Mouse (Mus musculus) 416B (cell line): Measurements from ENCODE around the gene Rnf208.

ENCODE experiments used
- DNase-seq: peaks from one replicate; pipeline ENCODE4 v3.0.0; 2011; ENCODE audit warnings: low read depth

Rnf208 gene

DNA sequence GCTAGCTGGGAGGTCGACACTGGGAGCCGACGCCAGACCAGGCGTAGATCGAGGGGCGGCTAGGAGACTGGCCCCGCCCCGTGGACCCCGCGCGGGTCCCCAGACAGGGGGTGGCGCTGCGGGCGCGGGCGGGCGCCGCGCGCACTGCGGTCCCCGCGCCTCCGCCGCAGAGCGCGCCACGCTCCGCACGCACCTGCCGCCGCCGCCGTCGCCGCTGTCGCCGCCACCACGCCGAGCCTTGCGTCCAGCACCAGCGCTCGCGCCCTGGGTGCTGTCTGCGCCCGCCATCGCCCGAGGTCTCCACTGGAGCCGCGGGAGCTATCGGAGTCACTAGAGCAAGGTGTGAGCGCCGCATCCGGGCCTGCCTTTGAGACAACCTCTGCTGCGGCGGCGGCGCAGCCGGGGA lies at the start of gene Rnf208, which contains the start of gene Cysrt1:
Rnf208 (plus strand) TSS at position 155 of the 406 bp plus-strand sequence.
Cysrt1 (minus strand) TSS at position 352 of the 406 bp plus-strand sequence.
- DNase-seq = no peak

DNA sequence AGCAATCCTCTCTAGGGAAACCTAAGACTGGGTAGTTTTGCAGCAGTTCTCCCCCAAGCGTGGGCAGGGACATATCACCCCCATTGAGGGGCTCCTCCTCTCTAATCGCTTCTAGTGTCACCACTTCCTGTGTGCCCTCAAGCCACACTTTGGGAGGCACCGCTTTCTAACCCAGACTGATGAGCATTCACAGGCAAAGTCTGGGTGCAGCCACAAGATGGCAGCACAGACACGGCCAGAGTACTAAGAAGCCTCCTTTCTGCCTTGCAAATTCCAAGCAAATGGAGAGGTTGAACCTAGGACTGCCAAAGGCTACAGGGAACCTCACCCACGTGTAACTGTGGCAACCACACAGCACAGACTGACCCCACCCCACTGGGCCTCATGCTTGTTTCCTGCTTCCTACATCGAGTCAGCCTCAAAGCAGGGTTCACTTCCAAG lies 48.7 kb upstream of the Rnf208 start:
- peak; percentile 94 for DNase-seq

DNA sequence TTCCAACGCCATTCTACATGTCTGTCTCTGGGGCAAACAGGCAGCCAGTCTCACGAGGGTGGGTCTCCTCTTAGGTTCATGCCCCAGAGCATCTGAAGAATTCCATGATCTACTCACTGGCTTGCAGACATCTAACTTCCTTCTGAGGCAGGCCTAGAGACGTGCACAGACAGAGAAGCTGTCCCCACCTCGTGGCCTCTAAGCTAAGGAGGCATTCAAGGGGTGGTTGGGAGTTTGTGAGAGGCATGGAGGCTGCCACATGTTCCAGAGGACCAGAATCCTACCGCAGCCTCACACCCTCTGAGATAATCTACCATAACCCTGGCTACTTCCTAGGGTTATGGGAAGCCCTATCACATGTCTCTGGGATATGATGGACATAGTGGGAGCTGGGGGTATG lies 48.0 kb upstream of the Rnf208 start:
- peak; percentile 41 for DNase-seq

DNA sequence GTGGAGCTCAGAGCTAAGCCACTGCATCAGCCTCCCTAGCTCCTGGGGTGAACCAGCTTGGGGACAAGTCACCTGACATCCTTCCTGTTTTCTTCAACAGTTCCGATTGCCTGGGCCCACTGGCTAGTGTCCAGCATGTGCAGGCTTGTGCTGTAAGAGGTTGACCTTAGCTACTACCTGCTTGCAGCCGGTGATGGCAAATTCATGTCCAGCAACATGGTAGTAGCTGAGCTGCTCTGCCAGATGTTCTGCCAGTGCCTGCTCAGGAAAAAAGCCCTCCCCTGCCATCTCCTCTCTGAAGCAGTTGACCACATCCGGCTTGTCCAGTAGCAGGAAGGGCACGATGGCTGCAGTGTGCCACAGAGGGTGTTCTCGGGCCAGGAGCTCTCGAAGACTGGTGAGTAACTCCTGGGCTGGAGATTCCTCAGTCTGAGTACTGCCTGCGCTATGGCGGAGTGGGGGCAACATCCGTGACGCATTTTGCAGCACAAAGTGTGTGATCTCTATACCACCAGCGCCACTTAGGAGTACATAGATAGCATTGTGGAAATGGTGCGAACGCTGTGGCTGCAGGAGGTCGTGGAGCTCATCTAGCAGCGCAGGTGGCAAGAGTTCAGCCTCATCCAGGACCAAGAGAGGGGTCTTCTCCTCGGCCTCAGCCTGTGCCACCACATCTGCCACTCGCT lies 47.4 kb upstream of the Rnf208 start:
- DNase-seq = peak; percentile 93

DNA sequence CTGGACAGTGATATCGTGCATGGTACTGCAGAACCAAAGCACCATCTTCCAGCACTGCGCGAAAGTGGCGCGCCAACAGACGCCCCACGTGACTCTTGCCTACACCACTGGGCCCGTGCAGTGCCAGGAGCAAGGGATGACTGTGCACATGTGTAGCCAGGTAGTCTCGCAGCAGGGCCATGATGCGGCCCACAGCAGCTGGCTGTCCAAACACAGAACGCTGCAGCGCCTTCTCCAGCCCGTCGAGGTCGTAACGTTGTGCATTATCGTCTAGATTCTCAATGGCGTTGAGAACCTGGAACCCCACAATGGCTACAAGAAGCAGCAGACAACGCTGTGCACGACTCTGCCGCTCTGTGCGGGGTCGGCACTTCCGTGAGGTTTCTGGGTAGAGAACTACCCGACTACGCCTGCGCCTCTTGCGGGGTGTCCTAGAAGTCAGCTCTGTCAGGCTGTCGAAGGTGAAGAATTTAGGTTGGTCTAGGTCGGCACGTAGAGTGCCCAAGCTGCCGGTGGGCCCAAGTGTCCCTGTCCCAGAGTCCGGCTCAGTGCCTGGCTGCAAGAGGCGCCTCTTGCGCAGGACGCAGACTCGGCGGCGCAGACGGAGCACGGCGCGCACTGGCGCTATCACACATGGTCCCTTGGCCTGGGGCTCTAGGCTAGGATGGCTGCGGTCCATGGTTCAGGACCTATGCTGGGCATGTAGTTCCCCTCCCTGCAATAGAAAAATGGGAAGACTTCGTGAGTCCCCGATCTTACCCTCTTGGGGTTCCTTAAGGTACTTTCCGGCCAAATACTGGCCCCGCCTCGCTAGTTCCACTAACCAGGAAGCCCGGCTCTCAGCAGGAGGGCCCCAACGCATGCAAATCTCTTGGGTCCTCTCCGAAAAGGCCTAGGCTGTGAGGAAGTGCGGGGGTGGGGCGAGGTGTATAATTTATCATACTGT lies 46.6 kb upstream of the Rnf208 start:
- DNase-seq = peak; percentile 92

DNA sequence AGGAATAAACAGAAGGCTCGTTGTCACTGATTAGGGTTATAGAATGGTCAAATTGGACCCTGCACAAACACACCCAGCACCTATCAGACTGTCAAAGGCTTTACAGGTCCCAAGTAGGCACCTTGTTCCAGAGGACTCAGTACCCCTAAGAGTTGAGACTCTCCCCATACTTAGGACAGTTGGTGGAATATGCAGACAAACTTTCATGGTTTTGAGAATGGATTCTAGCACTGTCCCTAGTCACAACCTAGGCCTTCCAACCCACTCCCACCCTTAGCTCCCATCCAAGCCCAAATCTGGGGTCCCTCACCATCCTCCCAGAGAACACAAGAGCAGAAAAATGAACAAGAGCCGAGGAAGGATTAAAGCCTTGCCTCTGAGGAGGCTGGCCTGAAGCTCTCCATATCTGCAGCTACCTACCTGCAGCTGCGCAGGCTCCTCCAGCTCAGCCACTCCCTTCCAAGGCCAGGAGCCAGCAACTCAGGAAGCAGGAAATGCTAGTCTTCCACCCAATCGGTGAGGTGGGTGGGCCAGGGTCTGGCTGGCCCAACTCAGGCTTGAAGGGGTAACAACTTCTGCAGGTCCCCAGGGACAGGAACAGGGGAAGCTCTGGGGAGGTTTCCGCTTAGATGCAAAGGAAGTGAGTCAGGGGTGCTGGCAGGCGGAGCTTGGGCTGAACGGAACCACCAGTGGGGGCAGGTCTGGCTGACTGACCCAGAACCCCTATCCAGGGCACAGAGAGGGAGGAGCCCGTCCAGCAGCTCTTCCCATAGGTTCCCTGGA lies 45.7 kb upstream of the Rnf208 start, which contains the start of gene Tor4a:
Tor4a (minus strand) TSS at position 715 of the 783 bp plus-strand sequence.
- peak; percentile 99 for DNase-seq

DNA sequence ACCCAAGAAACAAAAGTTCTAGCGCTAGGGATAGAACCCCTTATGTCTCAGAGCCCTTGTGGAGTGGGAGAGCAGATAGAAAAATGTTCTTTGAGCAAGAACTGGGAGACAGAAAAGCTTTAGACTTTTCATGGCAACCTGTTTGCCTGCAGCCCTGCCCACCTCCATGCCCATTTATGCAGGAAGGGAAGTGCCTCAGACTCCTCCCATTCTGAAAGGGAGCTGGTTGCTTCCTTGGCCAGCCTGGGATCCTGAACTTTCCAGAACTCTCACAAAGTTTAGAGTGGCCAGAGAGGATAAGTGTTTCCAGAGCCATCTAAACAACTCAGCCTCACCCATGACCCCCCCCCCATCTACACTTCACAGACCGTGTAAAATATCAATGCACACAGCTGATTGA lies 44.9 kb upstream of the Rnf208 start:
- DNase-seq = no peak

DNA sequence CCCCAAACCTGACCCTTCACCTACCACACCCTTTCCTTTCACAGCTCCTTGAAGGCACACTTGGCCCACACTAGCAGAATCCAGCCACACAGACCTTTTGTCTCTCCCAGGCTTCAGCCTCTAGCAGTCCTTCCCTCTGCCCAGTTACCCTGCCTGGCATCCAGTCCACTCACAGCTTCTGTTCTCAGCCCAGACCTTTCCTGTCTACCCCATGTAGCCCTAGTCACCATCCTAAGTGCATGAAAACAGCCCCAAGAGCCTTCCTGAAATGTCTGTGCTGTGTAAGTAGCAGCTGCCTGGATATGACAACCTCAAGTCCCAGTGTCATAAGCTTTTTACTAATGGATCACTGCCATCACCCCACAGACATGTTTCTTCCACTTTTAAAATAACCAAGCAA lies 44.1 kb upstream of the Rnf208 start:
- no peak for DNase-seq

DNA sequence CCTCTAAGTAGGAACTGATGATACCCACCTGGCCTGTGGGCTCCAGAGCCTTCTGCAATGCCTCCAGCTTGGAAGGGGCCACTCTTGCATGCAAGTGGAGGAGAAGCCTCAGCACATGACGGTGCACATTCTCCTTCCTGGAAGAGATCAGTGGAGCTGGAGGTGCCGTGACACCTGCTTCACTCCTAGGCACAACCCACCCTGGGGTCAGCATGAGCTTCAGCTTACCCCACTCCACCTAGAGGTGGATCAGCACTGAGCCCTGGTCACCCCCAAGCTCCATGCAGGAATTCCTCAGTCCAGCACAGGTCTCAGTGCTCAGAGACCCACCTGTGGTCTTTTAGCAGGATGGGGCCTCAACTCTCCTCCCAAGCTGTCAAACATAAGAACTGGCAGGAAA lies 41.4 kb upstream of the Rnf208 start:
- DNase-seq = no peak

DNA sequence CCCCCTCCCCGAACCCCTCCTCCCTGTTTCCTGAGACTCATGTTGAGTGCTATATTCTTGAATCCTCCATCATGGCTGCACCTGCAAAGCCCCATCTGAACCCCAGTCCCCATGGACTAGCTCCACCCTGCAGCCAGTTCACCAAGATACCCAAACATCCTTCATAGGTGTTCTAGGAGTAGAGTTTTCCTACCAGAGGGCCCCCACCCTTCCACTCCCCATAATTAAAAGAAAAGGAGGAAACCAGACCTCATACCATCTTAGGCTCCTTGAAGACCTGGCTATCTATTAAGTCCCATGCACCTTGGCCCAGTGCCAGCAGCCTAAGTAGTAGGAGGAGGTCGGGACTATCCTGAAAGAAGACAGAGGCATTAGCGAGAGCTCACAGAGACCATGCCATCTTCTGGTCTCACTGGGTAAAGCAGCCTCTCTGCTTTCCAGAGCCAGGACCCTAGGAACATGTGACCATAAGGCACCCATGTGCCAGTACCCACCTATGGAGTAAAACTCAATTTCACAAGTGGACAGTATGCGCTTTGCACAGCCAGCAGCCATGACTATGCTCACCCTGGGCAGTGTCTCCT lies 38.3 kb upstream of the Rnf208 start:
- peak; percentile 59 for DNase-seq

DNA sequence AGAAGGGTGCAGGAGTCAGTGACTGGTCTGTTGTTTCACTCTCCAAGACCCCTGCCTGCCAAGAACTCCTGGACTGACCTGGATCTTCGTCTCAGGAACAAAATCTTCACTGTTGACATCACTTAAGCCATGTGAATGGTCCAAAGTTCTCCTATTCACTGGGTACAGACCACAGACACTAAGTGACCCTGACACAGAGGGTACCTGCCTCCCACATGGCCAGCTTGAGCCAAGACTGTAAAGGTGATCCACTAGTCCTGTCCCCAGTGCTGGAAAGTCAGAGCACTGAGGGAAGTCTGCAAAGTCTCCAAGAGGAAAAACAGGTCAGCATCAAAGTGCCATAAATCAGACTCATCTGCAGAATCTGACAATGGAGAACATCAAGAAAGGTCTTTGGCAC lies 34.5 kb upstream of the Rnf208 start:
- no peak for DNase-seq

DNA sequence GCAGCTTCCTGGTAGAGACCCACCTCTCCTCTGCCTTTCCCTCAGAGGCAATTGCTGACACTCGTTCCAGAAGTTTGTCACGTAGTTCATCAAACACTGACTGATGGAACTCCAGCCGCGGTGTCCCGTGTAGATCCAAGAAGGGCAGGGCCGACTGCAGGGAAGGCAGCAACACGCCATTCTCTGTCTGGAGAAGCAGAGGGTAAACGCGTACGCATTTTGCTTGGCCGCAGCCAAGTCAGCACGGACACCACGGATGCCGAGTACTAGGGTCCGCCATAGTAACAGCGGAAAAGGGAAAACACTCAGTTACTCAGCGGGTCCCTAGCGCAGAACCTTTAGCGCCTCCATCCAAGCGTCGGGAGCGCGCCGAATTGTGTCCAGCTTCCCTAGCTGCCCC lies 31.4 kb upstream of the Rnf208 start:
- DNase-seq = no peak

DNA sequence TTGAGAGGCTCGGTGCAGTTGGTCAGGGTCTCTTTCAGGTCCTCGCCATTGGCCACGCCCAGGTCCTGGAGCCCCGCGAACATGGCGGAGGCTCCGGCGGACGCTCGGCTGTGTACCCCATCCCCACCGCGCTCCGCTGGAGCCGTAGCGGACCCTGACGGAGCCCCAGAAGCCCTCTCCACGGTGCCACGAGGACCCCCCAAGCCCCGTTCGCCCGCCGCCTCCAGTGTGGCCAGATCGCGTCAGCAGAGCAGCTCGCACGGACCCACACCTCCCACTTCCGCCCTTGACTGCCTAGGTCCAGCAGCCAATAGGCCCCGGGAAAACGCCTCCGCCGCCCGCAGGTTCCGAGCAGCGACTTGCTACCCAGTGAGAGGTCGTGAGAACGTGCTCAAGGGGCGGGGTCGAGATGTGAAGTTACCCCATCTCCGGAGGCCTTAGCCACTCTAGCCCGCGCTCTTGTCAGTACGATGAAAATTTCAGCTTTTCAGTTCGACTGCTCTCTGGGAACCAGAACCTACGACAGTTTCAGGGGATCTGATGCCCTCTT lies 30.9 kb upstream of the Rnf208 start, which contains the start of gene Nelfb:
Nelfb (minus strand) TSS at position 369 of the 550 bp plus-strand sequence.
- DNase-seq = peak; percentile 96

DNA sequence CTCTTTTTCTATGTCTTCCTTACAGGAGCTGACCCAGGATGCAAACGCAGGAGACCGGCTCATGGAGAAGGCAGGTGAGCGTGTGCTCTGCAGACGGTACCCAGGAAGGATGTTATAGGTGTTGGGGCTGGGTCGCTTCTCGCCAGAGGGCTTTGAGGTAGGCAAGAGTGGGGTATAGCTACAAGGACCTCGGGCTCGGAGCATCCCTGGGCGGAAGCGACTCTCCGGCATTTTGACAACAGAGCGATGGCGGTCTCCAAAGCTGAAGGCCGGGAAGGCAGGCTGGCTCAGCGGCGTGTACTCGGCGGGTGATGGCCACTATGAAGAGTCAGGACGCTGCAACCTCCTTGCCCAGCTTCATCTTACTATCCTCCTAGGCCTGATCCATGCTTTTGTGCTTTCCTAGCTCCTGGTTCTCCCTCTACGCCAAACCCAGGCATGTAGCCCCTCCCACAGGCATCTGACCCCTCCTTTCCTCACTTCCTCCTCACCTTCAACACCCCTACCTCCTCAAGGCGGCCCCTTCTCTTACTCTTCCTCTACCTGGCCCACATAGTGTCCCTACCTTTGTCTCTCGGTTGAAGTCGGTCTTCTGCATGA lies 28.7 kb upstream of the Rnf208 start:
- DNase-seq = no peak

DNA sequence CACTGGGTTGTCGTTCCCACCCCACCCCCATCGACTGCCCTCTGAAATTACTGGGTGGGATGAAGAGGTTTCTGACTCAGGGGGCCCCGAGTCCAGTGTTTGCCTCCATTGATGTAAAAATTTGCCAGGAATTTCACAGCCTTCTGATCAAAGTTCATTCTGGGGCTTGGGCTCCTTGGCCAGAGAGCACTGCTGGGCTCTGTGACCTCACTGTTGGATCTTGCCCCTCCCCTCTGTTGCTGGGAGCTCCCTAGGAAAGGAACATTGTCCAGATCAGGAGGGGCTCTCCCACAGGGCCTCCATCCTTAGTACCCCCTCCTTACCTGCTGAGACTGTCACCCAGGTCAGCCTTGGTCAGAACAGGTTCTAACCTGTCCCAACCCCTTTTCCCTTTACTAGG lies 27.6 kb upstream of the Rnf208 start, which contains the start of gene Stpg3:
Stpg3 (minus strand) TSS at position 194 of the 400 bp plus-strand sequence.
- no peak for DNase-seq

DNA sequence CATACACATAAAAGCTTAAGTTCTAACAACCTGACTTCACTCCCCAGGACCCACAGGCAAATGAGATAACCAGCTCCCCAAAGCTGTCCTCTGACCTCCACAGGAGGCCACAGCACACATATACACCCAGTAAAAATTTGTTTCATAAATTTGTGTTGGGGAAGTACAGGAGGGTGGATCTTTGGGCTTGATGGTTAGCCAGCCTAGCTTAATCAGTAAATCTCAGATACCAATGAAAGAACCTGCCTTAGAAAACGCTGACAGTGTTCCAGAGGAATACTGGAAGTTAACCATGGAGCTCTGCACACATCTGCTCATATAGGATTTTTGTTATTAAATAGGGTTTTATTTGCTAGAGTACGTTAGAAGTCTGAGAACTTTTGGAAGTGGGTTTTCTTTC lies 24.4 kb upstream of the Rnf208 start:
- no peak for DNase-seq

DNA sequence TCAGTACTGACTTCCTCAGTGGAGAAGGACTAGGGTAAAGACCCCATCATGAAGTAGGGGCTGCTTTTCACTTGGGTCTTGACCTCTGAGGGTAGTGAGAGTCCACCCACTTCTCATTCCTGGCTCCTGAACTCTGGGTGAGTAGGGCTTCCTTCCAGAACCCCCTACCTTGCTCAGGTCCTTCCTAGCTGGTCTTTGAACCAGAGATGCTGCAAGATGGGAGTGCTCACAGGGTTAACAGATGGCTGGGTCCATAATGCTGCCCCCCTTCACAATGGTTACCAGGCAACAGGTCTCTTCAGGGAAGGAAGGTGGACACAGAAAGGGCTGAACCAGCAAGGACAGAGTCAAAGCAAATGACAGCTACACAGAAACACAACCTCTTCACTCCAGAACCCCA lies 23.6 kb upstream of the Rnf208 start, which contains the start of gene Fam166a:
Fam166a (plus strand) TSS at position 301 of the 400 bp plus-strand sequence.
- no peak for DNase-seq

DNA sequence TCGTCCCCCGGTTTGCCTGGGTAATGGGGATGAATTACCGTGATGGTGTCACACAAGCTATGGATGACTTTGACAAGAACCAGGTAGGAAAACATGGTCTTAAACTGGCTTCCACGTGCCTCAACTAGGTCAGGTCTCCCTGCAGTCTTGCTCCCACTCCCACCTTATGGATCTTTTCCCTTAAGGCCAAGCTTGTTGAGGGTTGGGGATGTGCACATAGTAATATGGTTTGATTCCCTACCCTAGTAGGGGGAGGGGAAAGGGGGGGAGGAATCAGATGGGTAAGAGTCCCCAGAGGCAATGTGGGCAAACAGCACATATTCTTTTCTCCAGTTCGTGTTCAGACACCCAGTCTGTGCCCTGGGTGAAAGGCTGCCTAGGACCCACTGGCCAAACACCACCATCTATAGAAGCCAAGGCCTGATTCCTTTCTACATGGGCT lies 20.7 kb upstream of the Rnf208 start:
- peak; percentile 36 for DNase-seq

DNA sequence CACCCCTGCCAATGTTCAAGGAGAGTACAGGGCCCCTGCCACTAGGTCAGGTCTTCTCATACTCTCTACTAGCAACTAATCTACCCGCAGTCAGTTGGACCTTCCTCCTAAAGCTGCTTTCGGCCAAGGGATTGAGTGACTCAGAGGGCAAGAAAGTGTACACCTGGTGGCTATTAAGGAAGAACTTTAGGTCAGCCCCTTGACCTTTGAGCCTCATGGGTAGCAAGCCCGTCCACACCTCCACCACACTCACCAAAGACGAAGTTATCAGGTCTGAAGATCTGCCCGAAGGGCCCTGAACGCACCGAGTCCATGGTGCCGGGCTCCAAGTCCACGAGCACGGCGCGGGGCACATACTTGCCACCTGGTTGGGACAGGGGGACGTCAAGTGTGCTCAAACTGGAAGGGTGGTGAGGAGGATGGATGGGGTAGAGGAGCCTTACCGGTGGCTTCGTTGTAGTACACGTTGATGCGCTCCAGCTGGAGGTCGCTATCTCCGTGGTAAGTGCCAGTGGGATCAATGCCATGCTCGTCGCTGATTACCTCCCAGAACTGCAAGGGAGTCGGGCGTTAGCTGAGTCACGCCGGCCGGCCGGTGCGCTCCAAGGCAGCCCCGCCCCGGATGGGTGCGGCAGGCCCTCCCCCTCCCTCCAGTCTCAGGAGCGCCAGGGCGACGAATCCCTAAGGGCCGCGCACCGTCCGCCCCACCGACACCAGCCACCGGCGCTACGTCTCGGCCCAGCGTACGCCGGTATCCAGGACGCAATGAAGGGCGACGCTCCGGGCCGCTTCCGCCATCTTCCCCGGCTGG lies 18.2 kb upstream of the Rnf208 start:
- peak; percentile 92 for DNase-seq

DNA sequence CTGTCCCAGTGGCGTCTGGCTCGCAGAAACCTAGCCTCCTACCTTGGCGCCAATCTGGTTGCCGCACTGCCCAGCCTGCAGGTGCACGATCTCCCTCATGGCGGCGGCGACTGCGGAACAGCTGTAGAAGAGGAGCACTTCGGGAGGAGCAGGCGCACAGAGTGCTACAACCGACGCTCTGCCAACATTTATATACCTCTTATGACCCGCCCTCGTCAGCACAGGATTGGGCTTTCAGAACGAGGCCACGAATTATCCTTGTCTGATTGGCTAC lies 17.6 kb upstream of the Rnf208 start, which contains the start of gene Tubb4b:
Tubb4b (minus strand) TSS at position 211 of the 274 bp plus-strand sequence.
- no peak for DNase-seq
